Mouse (Mus musculus) G1E (cell line): ENCODE results near the gene Unc45a. TPM values are rescaled to one million over a fixed set of nuclear protein-coding genes. Genes with fewer than 3 reads are reported as not detected.

Experiments used
- ATAC-seq: 2 replicates; pipeline ENCODE4 v1.8.0; 2016; ENCODE audit warnings: mild to moderate bottlenecking; ENCODE audit not compliant: insufficient number of reproducible peaks, poor library complexity, low FRiP score, severe bottlenecking; ENCODE audit errors: extremely low read depth
- DNase-seq: peaks from one replicate; pipeline ENCODE4 v3.0.0; 2012; ENCODE audit warnings: low spot score
- H3K27me3 ChIP-seq: 2 replicates; pipeline ENCODE4 v1.6.1; 2012; ENCODE audit warnings: mild to moderate bottlenecking, low read length, inconsistent platforms; ENCODE audit not compliant: insufficient read depth
- H3K36me3 ChIP-seq: replicated peaks from 2 replicates; pipeline ENCODE3; 2012; ENCODE audit warnings: mild to moderate bottlenecking, inconsistent platforms
- H3K4me1 ChIP-seq: 2 replicates; pipeline ENCODE4 v1.6.1; 2012; ENCODE audit warnings: low read depth, low read length, inconsistent platforms, mixed read lengths; ENCODE audit not compliant: insufficient read depth
- H3K4me3 ChIP-seq: 2 replicates; pipeline ENCODE4 v1.5.1; 2012; ENCODE audit warnings: low read depth, mild to moderate bottlenecking, inconsistent platforms, low read length, moderate library complexity, mixed read lengths
- H3K9me3 ChIP-seq: replicated peaks from 2 replicates; pipeline ENCODE4 v1.6.1; 2012; ENCODE audit warnings: inconsistent platforms
- CTCF ChIP-seq: IDR thresholded peaks from 2 replicates; pipeline ENCODE4 v1.5.1; 2012; ENCODE audit warnings: low read depth, low read length, inconsistent platforms, mixed read lengths
- GATA1 ChIP-seq: IDR thresholded peaks from 2 replicates; pipeline ENCODE4 v1.6.1; 2012; ENCODE audit warnings: borderline replicate concordance, low read length, inconsistent platforms, mixed read lengths
- GATA2 ChIP-seq: IDR thresholded peaks from 2 replicates; pipeline ENCODE4 v1.6.1; 2012; ENCODE audit warnings: low read depth, low read length, inconsistent platforms, borderline replicate concordance
- POLR2AphosphoS5 ChIP-seq: IDR thresholded peaks from 2 replicates; pipeline ENCODE4 v1.6.1; 2012; ENCODE audit warnings: low read depth, low read length, inconsistent platforms; ENCODE audit not compliant: insufficient replicate concordance
- TAL1 ChIP-seq: conservative IDR thresholded peaks from 2 replicates; pipeline ENCODE4 v1.6.1; 2012; ENCODE audit warnings: low read depth, low read length, inconsistent platforms, mixed read lengths
- polyA plus RNA-seq: library from polyadenylated mRNA; stranded (reverse); fragments of >175 nt; gene quantifications from 2 replicates; pipeline ENCODE4 v1.2.3, GENCODE M21; 2012
- total RNA-seq, 2 experiments: library from RNA; stranded (forward) in 1 of 2; stranded (reverse) in 1 of 2; fragments of 200-1000 nt in 1 of 2; fragments of >200 nt in 1 of 2; fragmentation: Nextera tagmentation in 1 of 2; gene quantifications; 2 replicates each; pipeline ENCODE4 v1.2.3; 2014 to 2017

The Unc45a gene
- total and polyA plus RNA-seq, 3 experiments, result 19.9 to 37.4 (median 27.1) TPM

DNA sequence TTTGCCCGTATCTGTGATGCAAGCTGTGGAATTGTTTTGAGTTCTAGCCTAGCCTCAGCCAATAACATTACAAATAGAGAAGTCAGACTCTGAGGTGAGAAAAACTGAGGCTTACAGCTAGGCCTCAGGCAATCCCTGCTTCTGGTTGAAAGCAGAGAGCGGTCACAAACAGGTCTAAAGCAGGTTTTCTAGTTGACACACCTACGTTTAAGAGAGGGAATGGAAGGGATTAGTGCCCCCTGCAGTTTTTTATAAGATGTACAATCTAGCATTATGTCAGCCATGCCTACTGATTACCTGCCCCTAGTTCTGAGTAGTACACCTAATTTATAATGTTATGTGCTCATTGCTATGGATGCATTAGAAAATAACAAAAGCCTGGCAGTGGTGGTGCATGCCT, 33.0 kb downstream of the Unc45a start:
- Histone ChIP-seq H3K9me3 (no peaks in the 10 kb centered on the region), H3K4me3 (no peak overlapping the region), H3K36me3 (peaks cover 99% of the 10 kb centered on the region), H3K27me3 (no peaks in the 10 kb centered on the region), H3K4me1 (peaks cover 3% of the 10 kb centered on the region; the same call in 1 of the 2 replicates)
- no peak for DNase-seq
- ATAC-seq, result no peak
- no peak for TF ChIP-seq TAL1
- no peak for TF ChIP-seq CTCF
- no peak for TF ChIP-seq POLR2AphosphoS5
- no peak for TF ChIP-seq GATA1
- TF ChIP-seq GATA2, result no peak

DNA sequence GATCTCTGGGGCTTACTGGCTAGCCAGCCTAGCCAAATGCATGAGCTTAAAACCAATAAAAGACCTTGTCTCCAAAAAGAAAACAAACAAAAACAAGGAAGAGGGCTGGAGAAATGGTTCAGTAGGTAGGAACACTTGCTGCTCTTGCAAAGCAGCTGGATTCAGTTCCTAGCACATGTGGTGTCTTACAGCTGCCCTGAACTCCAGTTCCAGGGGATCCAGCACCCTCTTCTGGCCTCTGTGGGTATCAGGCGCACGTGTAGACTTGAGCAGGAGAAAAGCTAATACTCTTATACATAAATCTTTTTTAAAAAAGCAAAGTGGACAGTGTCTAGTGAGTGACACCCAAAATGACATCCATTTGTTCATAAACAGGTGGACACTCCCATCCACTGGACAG, 39.3 kb downstream of the Unc45a start:
- TF ChIP-seq GATA1 (no peak), POLR2AphosphoS5 (no peak), TAL1 (no peak), GATA2 (no peak), CTCF (no peak)
- Histone ChIP-seq H3K9me3 (no peaks in the 10 kb centered on the region), H3K4me1 (peaks cover 30% of the 10 kb centered on the region), H3K36me3 (peaks cover 94% of the 10 kb centered on the region), H3K27me3 (no peaks in the 10 kb centered on the region), H3K4me3 (no peak overlapping the region)
- DNase-seq (no peak), ATAC-seq (no peak)

DNA sequence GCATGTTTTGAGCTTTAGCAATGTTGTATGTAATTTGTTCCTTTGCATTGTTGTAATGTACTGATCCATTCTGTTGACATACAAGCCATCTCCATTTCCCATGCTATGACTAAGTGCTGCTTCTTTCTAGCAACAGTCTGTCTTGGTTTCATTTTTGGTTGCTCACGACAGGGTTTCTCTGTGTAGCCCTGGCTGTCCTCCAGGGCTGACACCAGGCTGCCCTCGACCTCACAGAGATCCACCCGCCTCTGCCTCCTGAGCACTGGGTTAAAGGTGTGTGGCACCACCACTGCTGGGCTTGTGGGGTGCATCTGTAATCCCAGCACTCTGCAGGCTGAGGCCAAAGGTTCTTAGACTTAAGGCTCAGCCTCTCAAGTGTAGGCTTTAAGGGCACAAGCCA, 41.2 kb downstream of the Unc45a start:
- Histone ChIP-seq H3K4me3 (no peak overlapping the region), H3K9me3 (no peaks in the 10 kb centered on the region), H3K36me3 (peaks cover 77% of the 10 kb centered on the region), H3K27me3 (no peaks in the 10 kb centered on the region), H3K4me1 (peaks cover 34% of the 10 kb centered on the region)
- TF ChIP-seq CTCF (no peak), GATA2 (no peak), TAL1 (no peak), GATA1 (no peak), POLR2AphosphoS5 (no peak)
- ATAC-seq (no peak), DNase-seq (no peak)

GRCm38 (mm10) chr7:80298754-80299153, 42.1 kb downstream of the Unc45a start:
- H3K4me3 ChIP-seq, result no peak overlapping the region
- TF ChIP-seq GATA2, result no peak
- TF ChIP-seq GATA1, result no peak
- TF ChIP-seq CTCF, result no peak
- TF ChIP-seq POLR2AphosphoS5, result no peak
- no peak for TF ChIP-seq TAL1
- no peaks in the 10 kb centered on the region for H3K9me3 ChIP-seq
- ATAC-seq (no peak), DNase-seq (no peak)
- H3K36me3 ChIP-seq, result peaks cover 69% of the 10 kb centered on the region
- H3K27me3 ChIP-seq, result no peaks in the 10 kb centered on the region
- peaks cover 36% of the 10 kb centered on the region for H3K4me1 ChIP-seq

GRCm38 (mm10) chr7:80297041-80297440, 43.8 kb downstream of the Unc45a start:
- TF ChIP-seq TAL1, result no peak
- no peak for TF ChIP-seq GATA1
- no peak for TF ChIP-seq GATA2
- no peak for TF ChIP-seq POLR2AphosphoS5
- no peak for TF ChIP-seq CTCF
- no peak overlapping the region; the same call in 1 of the 2 replicates for H3K4me3 ChIP-seq

GRCm38 (mm10) chr7:80296462-80296861, 44.3 kb downstream of the Unc45a start:
- Histone ChIP-seq H3K27me3 (no peaks in the 10 kb centered on the region), H3K4me3 (no peak overlapping the region; the same call in 1 of the 2 replicates)
- no peak for ATAC-seq

More at GRCm38 (mm10) chr7:80297041-80297440, 43.8 kb downstream of the Unc45a start:
- ATAC-seq (no peak), DNase-seq (no peak)
- H3K36me3 ChIP-seq, result peaks cover 57% of the 10 kb centered on the region
- H3K27me3 ChIP-seq, result no peaks in the 10 kb centered on the region
- no peaks in the 10 kb centered on the region for H3K9me3 ChIP-seq
- peaks cover 39% of the 10 kb centered on the region for H3K4me1 ChIP-seq

More at GRCm38 (mm10) chr7:80296462-80296861, 44.3 kb downstream of the Unc45a start:
- Histone ChIP-seq H3K9me3 (no peaks in the 10 kb centered on the region), H3K4me1 (peaks cover 36% of the 10 kb centered on the region), H3K36me3 (peaks cover 55% of the 10 kb centered on the region)
- no peak for DNase-seq
- TF ChIP-seq GATA1, result no peak
- TF ChIP-seq TAL1, result no peak
- no peak for TF ChIP-seq CTCF
- no peak for TF ChIP-seq POLR2AphosphoS5
- TF ChIP-seq GATA2, result no peak
